Mouse (Mus musculus) ovary, adult 18-20 months (tissue): ENCODE measurements around the gene Ccdc96.

Source experiments
- DNase-seq: peaks from one replicate; pipeline ENCODE4 v3.0.0; 2022; ENCODE audit warnings: low spot score, mixed read lengths

Gene Ccdc96

DNA sequence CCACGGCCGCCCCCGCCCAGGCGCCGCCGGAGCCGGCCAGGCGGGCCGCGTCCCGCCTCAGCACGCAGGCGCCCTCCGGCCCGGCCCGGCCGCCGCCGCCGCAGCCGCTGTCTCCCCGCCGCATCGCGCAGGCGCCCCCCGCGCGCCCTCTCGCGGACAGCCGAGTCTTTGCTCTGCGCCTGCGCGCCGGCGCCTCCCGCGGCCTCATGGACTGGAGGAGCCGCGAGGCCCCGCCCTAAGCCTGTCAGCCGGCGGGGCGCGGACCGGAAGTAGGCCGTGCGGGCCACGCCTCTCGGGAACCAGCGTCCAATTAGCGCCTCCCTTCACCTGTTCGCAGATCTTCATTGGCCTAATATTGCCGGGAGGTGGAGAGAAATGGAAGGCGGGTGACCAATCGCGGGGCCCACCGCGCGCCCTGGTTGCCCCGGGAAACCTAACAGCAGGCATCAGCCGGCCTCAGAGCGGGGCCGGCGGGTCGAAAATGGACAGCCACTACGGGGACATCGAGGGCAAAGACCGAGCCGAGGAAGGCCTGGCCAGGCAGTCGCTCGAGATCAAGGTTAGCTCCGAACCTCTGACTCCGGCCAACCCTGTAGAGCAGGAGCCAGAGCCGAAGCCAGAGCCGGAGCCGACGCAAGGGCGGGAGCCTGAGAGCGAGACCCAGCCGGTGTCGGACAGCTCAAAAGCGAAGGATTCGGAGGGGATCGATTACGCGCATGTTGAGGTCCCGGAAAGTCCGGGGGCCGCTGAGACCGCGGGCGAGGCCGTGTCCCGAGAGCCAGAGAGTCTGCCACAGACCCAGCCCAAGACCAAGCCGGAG is at the start of gene Ccdc96, which contains the start of gene Tada2b:
Gene Ccdc96 (plus strand): TSS at position 418 of the 820 bp plus-strand sequence.
Gene Tada2b (minus strand): TSS at position 115 of the 820 bp plus-strand sequence.
- DNase-seq: peak; percentile 99

- peak; percentile 30 for DNase-seq
Observed at GRCm38 (mm10) chr5:36436858-36437257, 47.5 kb upstream of the Ccdc96 start.

DNA sequence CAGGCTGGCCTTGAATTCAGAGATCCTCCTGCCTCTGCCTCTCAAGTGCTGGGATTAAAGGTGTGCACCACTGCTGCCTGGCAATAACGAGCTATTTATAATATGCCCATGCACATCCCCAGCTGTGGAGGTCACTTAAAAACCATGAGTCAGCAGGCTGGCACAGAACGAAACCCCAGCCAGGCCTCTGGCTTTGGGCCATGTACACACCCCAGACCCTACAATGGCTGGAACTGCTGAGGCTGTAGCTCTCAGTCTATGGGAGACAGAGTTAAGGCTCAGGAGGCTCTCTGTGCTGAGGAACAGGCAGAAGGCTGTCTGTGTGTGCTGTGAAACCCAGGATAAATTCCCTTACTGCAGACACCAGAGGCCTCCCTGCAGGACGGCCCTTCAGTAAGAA is 43.6 kb upstream of the Ccdc96 start:
- DNase-seq: no peak

- DNase-seq: no peak
Observed at GRCm38 (mm10) chr5:36444611-36445010, 39.8 kb upstream of the Ccdc96 start.

- DNase-seq: no peak
Observed at GRCm38 (mm10) chr5:36445028-36445427, 39.4 kb upstream of the Ccdc96 start.

DNA sequence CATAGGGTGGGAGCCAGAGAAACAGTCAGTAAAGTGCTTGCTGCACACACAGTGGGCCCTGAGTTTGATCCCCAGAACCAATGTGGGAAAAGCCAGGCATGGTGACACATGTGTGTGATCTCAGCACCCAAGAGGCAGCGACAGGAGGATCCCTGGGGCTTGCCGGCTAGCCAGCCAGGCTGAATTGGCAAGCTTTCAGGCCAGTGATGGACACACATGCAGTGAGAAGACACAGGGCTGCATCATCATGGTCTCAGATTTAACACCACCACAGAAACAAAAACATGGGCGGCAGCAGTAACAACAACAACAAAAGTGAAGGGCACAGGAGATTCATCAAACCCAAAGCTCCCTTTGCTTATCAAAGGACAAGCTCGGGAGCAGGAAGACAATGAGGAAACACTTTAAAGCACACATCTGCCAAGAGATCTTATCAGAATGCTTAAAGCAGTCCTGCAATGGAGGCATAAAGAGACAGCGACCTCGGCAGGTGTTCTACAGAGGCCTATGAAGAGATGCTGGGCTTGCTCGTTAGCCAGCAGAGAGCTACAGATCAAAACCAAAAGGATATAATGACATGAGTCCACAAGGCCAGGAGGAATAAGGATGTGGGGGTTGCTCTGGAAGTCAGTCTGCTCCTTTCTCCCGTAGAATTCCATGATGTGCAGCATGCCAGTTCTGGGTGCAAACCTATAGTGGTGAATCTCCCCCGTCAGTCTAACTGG is 38.1 kb upstream of the Ccdc96 start:
- DNase-seq: no peak

GRCm38 (mm10) chr5:36447872-36448271 is 36.5 kb upstream of the Ccdc96 start:
- no peak for DNase-seq

GRCm38 (mm10) chr5:36449710-36450358 is 34.6 kb upstream of the Ccdc96 start:
- DNase-seq: no peak

DNA sequence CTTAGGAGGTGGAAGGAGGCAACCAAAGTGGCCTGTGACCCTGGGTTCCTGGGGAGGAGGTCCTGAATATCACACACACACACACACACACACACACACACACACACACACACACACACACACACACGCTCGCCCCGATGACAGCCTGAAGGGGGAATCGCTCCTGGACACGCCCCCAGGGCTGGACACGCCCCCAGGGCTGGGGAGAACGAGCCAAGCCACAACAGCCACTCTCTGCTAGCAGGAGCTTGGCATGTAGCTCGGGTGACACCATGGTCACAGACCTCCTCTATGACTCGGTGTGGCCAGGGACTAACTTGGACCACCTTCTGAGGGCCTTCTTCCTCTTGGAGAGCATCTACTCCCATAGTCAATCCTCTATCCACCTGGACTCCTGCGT is 33.3 kb upstream of the Ccdc96 start:
- no peak for DNase-seq

DNA sequence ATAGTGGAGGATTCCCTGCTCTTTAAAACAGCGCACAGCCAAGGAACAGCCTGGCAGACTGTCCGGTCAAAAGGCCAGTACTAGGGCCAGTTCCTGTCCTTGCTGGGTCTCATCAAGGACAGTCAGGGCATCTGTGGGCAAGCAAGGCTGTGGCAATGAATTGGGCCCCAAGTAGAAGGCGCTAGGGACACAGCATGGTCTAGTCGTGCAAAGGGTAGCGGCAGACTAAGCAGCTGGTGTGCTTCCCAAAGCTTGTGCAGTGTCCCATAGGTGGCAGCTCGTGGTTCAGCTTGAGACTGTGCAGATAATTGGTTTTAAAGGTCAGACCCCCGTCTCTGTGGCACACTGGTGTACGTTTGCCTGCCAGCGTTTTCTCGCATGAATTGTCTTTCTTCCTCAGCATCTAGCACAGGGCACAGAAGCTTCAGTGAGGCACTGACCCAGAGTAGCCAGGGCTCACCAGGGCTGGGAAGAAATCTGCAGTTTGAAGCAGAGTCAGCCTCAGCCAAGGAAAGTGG is 32.5 kb upstream of the Ccdc96 start:
- no peak for DNase-seq

DNA sequence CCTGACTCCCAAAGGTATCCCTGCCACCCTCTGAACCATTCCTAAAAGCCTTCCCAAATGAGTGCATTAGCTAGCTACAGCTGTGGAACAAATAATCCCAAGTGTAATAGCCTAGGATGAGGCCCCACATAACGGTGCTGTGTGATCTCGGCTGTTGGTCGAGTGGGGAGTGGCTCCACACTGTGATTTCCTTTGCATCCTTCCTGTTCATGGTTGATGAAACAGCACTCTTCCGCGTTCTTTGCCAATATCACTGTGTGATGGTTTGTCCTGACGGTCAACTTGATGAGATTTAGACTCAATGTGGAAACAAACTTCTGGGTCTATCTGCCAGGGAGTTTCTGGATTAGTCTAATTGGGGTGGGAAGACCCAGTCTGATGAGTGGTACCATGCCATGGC is 31.6 kb upstream of the Ccdc96 start:
- DNase-seq: no peak

DNA sequence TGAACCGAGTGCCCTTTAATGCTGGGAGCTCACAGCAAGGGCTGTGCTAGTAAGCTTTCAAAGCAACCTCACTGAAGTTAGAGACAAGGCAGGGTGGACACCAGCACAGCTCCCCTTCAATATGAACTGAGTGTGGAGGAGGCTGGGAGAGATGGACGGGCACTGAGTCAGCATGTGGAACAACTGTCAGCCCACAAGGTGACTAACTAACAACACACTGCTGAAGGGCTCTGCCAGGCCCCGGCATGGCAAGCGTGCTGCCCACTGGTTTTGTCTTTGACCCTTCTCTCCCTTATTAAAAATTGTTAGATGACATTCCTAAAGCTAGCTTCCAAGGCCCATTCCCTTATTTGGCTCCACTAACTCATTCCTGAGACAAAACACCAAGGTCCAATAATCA is 26.7 kb upstream of the Ccdc96 start:
- DNase-seq: no peak

DNA sequence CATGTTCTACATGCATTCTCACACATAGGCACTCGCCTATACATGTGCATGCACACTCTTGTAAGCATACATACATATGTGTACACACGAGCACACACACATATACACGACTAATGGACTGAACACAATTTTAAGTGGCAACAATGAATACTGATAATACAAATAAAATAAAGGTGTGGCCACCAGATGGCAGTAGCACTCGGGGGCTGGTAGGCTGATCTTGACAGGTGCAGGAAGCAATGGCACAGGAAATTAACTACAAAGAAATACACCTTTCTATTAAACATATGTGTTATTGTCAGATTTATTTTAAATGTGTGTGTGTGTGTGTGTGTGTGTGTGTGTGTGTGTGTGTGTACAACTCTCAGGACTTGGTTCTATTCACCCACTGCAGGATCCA is 25.5 kb upstream of the Ccdc96 start:
- DNase-seq: no peak

DNA sequence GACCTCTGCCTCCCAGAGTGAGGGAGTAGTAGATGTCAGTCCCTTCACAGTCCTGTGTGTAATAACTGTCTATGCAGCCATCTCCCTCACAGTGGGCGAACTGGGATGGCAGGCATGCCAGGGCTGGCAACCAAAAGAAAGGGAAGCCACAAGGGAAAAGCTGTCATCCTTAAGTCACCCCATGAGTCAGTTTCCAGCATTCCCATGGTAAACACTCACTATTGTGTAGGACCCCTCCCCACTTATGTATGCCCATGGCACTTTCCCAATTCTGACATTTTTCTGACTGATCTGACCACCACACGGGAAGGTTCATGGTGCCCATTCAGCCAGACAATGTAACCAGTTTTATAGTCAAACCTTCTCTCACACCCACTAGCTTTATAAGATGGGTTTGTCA is 23.7 kb upstream of the Ccdc96 start:
- DNase-seq: no peak

DNA sequence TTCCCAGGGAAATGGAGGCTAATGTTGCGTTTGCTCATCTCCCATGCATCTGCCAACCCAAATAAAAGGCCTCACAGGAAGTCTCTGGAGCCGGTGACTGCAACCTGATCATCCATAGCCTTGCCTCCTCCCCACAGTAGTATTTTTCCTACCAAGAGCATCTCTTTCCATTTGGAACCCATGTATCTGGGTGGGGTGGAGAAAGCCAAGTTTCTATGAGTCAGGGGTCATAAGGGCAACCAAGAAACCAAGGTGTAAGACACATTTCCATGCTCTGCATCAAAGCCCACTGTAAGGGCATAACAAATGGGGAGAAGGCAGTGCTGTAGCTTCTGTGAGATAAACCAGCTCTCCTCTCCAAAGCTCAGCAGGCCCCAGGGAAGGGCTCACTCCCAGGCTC is 23.2 kb upstream of the Ccdc96 start:
- DNase-seq: no peak

DNA sequence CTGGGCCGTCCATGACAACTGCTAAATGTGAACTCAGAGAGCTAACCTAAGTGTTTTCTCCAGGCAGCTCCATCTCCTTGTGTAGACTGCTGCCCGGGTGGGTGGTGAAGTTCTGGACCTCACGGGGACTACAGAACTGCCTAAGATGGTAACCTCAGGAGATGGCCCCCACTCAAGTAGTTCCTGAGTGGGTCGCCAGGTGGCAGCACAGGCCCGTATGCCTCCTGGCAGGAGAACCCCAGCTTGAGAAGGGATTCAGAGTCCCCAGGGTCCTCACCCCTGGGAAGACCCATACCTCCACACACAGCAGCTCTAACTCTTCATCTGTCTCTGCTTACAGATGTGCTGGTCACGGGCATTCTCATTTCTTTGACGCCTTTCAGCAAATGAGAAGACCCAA is 21.6 kb upstream of the Ccdc96 start:
- no peak for DNase-seq

- DNase-seq: no peak
Observed at GRCm38 (mm10) chr5:36463391-36463790, 21.0 kb upstream of the Ccdc96 start.

- peak; percentile 99 for DNase-seq
Observed at GRCm38 (mm10) chr5:36464709-36465661, 19.4 kb upstream of the Ccdc96 start, which contains the start of gene Grpel1. Grpel1 (plus strand) TSS chr5:36464998.

- DNase-seq: no peak
Observed at GRCm38 (mm10) chr5:36465889-36466288, 18.5 kb upstream of the Ccdc96 start.

DNA sequence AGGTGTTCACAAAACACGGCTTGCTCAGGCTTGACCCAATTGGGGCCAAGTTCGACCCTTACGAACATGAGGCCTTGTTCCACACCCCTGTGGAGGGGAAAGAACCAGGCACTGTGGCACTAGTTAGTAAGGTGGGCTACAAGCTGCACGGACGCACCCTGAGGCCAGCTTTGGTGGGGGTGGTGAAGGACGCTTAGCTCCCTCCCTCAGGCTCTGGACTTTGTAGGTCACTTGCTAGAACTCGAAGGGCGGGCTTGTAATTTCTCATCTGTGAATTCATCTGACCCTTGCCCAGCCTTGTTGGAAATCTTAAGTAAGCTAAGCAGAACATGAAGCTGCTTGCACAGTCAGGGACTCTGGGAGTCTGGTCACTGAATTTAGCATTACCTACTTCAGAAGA is 13.2 kb upstream of the Ccdc96 start:
- DNase-seq: no peak

- DNase-seq: no peak
Observed at GRCm38 (mm10) chr5:36472876-36473655, 11.3 kb upstream of the Ccdc96 start.
